Mouse (Mus musculus): ENCODE results near the gene Pilrb1.
"Not testable (repeated sequence)": the region's sequence is repeated elsewhere in the genome, so short reads cannot be mapped to it uniquely, and the experiment has no call there.

Gene Pilrb1

GRCm38 (mm10) chr5:137857960-137858710 lies at the start of gene Pilrb1:
Gene Pilrb1, minus strand, starts transcription at chr5:137858106.
- not testable (repeated sequence) for DNase-seq (ENCODE audit: low spot score)

- no peak for DNase-seq (ENCODE audit: low spot score)
These were observed 39.9 kb upstream of the Pilrb1 start for GRCm38 (mm10) chr5:137897812-137898211.

- no peak for DNase-seq (ENCODE audit: low spot score)
These were observed 35.0 kb upstream of the Pilrb1 start for GRCm38 (mm10) chr5:137892954-137893353.

- DNase-seq (ENCODE audit: low spot score): no peak
These were observed 29.8 kb upstream of the Pilrb1 start for GRCm38 (mm10) chr5:137887666-137888065.

GRCm38 (mm10) chr5:137885894-137886293 lies 28.0 kb upstream of the Pilrb1 start:
- DNase-seq (ENCODE audit: low spot score): peak; percentile 46

- DNase-seq (ENCODE audit: low spot score): no peak
These were observed 25.4 kb upstream of the Pilrb1 start for GRCm38 (mm10) chr5:137883345-137883744.

- DNase-seq (ENCODE audit: low spot score): no peak
These were observed 25.0 kb upstream of the Pilrb1 start for GRCm38 (mm10) chr5:137882922-137883321.

GRCm38 (mm10) chr5:137877860-137878259 lies 20.0 kb upstream of the Pilrb1 start:
- DNase-seq (ENCODE audit: low spot score): no peak

GRCm38 (mm10) chr5:137875054-137875453 lies 17.1 kb upstream of the Pilrb1 start:
- DNase-seq (ENCODE audit: low spot score): no peak

GRCm38 (mm10) chr5:137872381-137872702 lies 14.4 kb upstream of the Pilrb1 start:
- not testable (repeated sequence) for DNase-seq (ENCODE audit: low spot score)

GRCm38 (mm10) chr5:137871644-137872380 lies 13.9 kb upstream of the Pilrb1 start, which contains the start of gene Pilrb2:
Gene Pilrb2, minus strand, starts transcription at chr5:137871815.
- DNase-seq (ENCODE audit: low spot score): not testable (repeated sequence)

GRCm38 (mm10) chr5:137868600-137868999 lies 10.7 kb upstream of the Pilrb1 start:
- not testable (repeated sequence) for DNase-seq (ENCODE audit: low spot score)

GRCm38 (mm10) chr5:137864008-137864407 lies 6.1 kb upstream of the Pilrb1 start:
- not testable (repeated sequence) for DNase-seq (ENCODE audit: low spot score)

- not testable (repeated sequence) for DNase-seq (ENCODE audit: low spot score)
These were observed 1.0 kb downstream of the Pilrb1 start for GRCm38 (mm10) chr5:137856870-137857269.

- DNase-seq (ENCODE audit: low spot score): not testable (repeated sequence)
These were observed 3.0 kb downstream of the Pilrb1 start for GRCm38 (mm10) chr5:137854907-137855306.

- not testable (repeated sequence) for DNase-seq (ENCODE audit: low spot score)
These were observed 7.6 kb downstream of the Pilrb1 start for GRCm38 (mm10) chr5:137850313-137850712.

GRCm38 (mm10) chr5:137837110-137837509 lies 20.8 kb downstream of the Pilrb1 start:
- DNase-seq (ENCODE audit: low spot score): not testable (repeated sequence)

- DNase-seq (ENCODE audit: low spot score): no peak
These were observed 21.3 kb downstream of the Pilrb1 start for GRCm38 (mm10) chr5:137836611-137837010.

GRCm38 (mm10) chr5:137835966-137836520 lies 21.9 kb downstream of the Pilrb1 start, which contains the start of gene Pilra:
Gene Pilra, minus strand, starts transcription at chr5:137836281.
- DNase-seq (ENCODE audit: low spot score): not testable (repeated sequence)

- no peak for DNase-seq (ENCODE audit: low spot score)
These were observed 24.4 kb downstream of the Pilrb1 start for GRCm38 (mm10) chr5:137833500-137833899.

GRCm38 (mm10) chr5:137831506-137831905 lies 26.4 kb downstream of the Pilrb1 start:
- DNase-seq (ENCODE audit: low spot score): no peak

- DNase-seq (ENCODE audit: low spot score): no peak
These were observed 26.8 kb downstream of the Pilrb1 start for GRCm38 (mm10) chr5:137831106-137831505.

GRCm38 (mm10) chr5:137830238-137830637 lies 27.7 kb downstream of the Pilrb1 start:
- DNase-seq (ENCODE audit: low spot score): no peak

Data from layer of hippocampus, adult 9-10 months (tissue).